Mouse (Mus musculus) CD4-positive, CD25-positive, alpha-beta regulatory T cell, adult 4 months (primary cell): ENCODE data around the gene Gadl1. TPM values are rescaled to one million over a fixed set of nuclear protein-coding genes. Genes with fewer than 3 reads are reported as not detected.
A peak's percentile ranks its signal among the peaks of the same experiment; 100 is the strongest.
"Not testable (repeated sequence)": the region's sequence is repeated elsewhere in the genome, so short reads cannot be mapped to it uniquely, and the experiment has no call there.

ENCODE experiments used
- ATAC-seq: one replicate; pipeline ENCODE4 v1.8.0; 2017
- polyA plus RNA-seq, 2 experiments: library from polyadenylated mRNA; unstranded; fragments of 100-300 nt; shearing (Covaris generic); gene quantifications; one replicate each; pipeline ENCODE4 v1.2.1; 2017

Gene Gadl1
- polyA plus RNA-seq, 2 experiments from 2014 or later = not detected

GRCm38 (mm10) chr9:116032711-116033110 lies 123.5 kb downstream of the Gadl1 start:
- ATAC-seq = no peak

DNA sequence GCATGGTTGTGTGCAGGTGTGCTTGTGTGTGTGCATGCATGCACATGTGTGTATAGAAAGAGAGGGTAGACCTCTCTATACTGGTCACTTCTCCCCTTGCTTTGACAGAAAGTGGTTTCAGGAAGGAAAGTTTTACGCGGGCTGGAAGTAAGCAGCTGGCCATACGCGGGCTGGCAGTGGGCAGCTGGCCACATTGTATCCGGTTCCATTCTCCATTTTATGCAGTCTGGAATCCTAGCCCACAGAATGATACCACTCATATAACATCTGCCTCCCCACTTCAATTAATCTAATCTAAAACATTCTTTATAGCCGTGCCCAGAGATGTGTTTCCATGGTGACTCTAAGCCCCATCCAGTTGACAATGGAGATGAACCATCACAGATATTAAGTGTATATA lies 129.0 kb downstream of the Gadl1 start:
- ATAC-seq = no peak

DNA sequence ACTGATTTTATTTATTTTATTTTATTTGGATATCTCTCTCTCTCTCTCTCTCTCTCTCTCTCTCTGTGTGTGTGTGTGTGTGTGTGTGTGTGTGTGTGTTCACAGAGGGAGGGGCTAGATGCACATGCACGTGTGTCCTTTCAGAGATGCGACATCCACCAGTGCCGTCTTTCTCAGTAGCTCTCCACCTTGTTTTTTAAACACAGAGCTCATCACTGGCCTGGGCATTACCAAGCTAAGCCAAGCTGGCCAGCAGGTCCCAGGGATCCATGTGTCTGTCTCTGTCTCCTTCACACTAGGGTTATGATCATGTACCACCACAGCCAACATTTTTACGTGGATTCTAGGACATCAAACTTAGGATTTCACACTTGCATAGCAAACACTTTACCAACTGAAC lies 130.7 kb downstream of the Gadl1 start:
- no peak for ATAC-seq

DNA sequence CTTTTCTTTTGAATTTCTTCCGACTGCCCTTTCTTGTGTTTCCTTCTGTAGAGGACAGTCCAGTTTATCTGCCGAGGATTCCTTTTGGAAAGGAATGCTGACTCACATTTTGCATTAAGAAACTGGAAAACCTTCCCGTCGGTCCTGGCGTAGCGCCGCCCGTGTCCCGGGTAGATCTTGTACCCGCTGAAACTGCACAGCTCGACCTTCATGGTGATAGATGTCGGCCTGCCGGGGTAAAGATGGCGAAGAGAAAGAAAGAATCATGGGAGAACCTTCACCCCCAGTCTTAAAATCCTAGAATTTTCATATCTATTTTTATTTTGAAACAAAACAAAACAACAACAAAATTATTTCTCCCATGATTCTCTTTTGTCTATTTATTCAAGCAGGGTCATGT lies 131.6 kb downstream of the Gadl1 start:
- ATAC-seq = not testable (repeated sequence)

- no peak for ATAC-seq
These were observed 132.1 kb downstream of the Gadl1 start for GRCm38 (mm10) chr9:116041369-116041768.

GRCm38 (mm10) chr9:116041787-116042186 lies 132.5 kb downstream of the Gadl1 start:
- no peak for ATAC-seq

DNA sequence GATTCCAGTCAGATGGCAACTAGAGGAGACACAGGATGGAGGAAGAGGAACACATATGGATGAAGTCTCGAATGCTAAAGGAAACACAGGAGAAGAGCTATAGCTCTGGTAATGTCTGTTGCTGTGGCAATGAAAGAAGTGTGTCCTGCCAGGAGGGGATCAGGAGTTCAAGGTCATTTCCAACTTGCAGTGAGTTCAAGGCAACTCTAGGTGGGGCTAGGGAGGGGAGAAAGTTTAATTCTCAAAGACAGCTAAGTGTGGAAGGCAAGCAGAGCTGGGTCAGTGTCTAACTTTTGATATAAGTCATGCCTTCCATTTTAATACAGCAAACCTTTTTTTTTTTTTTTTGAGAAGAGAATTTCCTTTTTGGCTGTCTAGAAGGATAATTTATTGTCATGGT lies 140.7 kb downstream of the Gadl1 start:
- ATAC-seq = no peak

DNA sequence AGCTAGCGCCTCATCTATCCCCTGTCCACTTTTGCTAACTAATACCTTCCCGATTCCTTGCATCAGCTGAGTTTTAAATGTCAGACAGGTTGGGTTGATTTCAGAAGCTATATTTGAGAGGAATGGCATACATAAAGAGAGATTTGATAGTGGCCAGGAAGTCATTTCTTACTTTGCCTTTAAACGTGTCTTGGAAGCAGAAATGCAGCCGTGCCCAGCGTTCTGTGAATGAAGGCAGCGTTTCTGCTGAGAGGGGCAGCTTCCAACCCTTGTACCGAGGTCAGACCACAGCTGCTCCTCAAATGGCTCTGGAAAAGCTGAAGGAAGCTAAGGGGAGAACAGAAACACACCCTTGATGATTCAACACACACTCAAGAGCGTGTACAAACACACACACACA lies 144.7 kb downstream of the Gadl1 start:
- no peak for ATAC-seq

- no peak for ATAC-seq
These were observed 149.2 kb downstream of the Gadl1 start for GRCm38 (mm10) chr9:116058475-116058874.

DNA sequence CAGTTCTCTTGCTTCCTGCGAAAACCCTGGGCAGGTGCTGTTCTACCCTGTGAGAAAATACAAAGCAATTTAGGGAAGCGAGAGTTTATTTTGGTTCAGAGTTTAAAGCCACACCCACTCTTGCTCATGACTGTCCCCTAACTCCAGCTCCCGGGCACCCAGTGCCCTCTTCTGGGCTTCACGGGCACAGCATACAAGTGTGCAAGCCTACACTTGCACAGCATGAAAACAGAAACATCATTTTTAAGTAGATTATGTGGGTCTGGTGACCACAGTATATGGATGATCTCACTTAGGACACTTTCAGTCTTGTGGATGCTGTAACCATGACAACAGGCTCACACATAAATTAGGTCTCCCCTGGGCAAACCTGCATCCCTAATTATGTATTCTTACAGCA lies 149.9 kb downstream of the Gadl1 start:
- ATAC-seq = no peak

DNA sequence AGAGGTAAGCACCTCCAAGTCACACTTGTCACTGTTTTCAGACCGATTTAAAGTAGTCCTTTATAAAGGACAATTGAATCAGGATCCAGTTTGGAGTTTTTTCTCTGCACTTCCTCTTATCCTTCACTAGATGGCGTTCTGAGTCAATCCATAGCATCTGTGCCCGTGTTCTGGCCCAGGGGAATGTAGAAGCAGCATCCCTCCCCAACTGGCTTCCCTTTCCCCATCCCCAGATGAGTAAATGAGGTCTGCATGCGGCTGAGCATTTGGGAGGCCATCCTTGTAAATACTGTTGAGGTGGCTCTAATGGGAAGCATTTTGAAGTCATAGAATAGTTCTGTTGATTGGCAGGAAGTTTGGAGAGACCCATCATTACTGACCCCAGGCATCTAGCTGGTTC lies 151.4 kb downstream of the Gadl1 start:
- no peak for ATAC-seq

DNA sequence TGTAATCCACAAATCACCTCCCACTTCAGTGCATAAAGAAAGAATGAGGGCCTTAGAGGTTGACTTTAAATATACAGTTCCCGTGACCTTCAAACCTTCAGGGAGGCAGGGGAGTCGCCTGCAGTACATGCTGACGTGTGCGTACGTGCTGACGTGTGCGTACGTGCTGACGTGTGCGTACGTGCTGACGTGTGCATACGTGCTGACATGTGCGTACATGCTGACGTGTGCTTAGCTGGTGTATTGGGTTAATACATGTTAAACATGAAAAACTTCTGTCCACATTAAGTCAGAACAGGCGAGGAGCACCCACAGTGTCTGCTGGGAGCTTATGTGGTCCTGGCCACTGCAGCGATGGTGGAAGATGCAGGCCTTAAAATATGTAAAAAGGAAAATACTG lies 155.5 kb downstream of the Gadl1 start:
- no peak for ATAC-seq

DNA sequence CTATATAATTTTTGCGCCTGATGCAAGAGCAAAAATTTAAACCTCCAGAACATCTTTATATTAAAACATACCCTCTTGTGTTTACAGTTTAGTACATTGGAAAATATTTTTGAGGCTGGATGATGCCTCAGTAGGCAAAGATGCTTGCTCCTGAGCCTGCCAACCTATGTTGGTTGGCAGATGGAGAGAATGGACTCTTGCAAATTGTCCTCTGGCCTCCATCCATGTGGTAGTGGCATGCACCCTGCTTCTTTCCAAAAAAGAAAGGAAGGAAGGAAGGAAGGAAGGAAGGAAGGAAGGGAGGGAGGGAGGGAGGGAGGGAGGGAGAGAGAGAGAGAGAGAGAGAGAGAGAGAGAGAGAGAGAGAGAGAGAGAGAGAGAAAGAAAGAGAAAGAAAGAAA lies 162.3 kb downstream of the Gadl1 start:
- ATAC-seq = not testable (repeated sequence)

DNA sequence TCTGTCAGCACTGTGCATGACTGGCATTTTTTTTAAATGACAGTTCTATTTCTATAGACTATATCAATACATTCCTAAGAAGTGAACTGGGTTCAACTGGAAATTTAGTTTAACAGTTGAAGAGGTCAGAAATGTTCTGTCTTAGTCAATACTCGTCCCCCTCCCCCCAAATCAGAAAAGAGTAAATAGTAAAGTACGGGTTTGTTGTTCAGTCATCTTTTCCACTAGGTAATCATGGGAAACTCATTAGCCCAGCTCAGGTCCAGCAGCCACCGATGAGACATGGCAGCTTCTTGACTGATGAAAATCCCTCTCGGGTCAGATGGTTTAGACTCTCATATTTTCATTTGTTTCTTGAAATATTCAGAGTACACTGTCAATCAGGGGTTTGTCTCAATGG lies 166.9 kb downstream of the Gadl1 start:
- no peak for ATAC-seq

DNA sequence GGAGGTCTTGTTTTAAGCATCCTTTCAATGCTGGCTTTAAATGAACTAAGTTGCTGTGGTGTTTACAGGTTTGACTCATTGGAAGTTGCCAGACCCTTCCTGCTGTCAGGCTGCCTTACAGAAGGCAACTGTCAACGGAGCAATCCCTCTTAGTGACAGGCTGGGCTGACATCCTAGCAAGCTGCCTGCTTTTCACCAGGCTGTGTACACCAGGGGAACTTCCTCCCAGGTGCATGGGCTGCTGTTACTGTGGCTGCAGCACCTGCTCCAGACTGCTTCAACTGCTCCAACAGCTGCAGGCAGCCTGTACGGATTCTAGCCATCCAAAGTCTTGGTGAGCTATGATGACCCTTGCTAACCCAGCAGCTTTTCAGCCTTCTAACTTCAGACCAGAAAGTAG lies 167.7 kb downstream of the Gadl1 start:
- ATAC-seq = no peak

- no peak for ATAC-seq
These were observed 168.2 kb downstream of the Gadl1 start for GRCm38 (mm10) chr9:116077419-116077818.

GRCm38 (mm10) chr9:116081781-116082180 lies 172.5 kb downstream of the Gadl1 start:
- no peak for ATAC-seq

DNA sequence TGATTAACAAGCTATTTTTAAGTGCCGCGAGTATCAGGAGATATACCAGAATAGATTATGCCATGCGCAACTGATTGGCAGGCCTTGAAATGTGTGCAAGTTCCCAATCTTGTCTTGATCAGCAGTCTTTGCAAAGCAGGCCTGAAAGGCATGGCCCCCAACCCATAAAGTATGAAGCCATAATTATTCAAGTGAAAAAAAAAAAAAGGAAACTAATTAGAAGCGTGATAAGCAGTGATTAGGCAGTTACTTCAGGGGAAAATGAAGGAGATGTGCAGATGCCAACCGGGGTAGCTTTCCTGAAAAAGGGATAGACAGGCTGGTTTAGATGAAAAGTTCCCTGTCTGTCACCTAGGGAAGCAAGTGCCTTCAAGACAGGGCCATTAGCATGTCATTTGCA lies 174.0 kb downstream of the Gadl1 start:
- no peak for ATAC-seq

DNA sequence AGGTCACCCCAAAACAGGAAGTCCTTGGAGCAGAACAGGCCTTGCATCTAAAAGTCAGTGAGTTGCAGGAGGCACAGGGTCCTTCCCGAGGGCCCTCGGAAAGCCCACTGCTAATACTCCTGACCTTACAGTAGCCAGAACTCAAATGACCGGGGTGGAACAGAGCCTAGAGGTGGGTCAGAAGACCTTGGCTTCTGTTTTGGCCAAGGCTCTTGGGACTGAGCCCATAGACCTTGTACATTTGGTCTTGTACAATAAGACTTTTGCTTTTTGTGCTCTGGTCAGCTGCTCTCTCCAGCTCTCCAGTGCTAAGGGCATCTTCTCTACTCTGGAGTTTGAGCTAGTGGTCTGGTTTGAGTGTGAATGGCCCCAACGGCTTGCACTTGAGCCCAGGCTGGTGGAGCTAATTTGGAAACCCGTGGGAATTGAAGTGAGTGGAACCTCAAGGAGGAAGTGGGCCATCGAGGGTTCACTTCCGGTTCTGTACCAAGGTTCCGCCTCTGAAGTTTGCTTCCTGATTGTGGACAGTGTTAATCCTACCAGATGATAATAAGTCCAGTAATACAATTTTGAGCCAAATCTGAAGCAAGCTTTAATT lies 174.6 kb downstream of the Gadl1 start:
- peak; percentile 51 for ATAC-seq

- ATAC-seq = peak; percentile 33
These were observed 175.2 kb downstream of the Gadl1 start for GRCm38 (mm10) chr9:116084324-116084931.

- ATAC-seq = no peak
These were observed 176.7 kb downstream of the Gadl1 start for GRCm38 (mm10) chr9:116085999-116086398.

- no peak for ATAC-seq
These were observed 178.0 kb downstream of the Gadl1 start for GRCm38 (mm10) chr9:116087263-116087662.

GRCm38 (mm10) chr9:116087880-116088279 lies 178.6 kb downstream of the Gadl1 start:
- ATAC-seq = peak; percentile 49

DNA sequence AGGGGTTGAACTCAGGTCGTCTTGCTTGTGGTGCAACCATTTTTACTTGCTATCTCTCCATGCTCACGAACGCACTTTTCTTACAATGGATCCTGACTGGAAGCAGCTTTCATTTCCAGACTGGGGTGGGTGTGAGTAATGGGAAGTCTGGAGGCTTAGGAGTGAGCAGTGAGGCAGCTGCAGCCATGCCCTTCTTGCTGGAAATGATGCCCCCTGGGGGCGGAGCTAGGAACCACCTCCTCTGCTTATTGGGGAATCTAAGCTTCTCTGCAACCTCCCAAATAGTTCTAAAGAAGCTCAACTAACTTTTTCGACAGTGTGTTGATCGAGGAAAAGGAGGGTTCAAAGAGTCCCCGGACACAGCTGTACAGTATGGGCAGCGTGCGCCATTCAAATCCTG lies 179.7 kb downstream of the Gadl1 start:
- ATAC-seq = no peak

- ATAC-seq = no peak
These were observed 181.0 kb downstream of the Gadl1 start for GRCm38 (mm10) chr9:116090296-116090695.
